Mouse (Mus musculus) liver, embryonic 16.5 days (tissue): ENCODE measurements around the gene Cenpm. TPM values are rescaled to one million over a fixed set of nuclear protein-coding genes. Genes with fewer than 3 reads are reported as not detected.

ENCODE experiments used
- ATAC-seq: fragments of 200-750 bp; cut with Nextera tagmentation; 2 replicates; pipeline ENCODE4 v1.8.0; 2017; ENCODE audit warnings: low read depth, mild to moderate bottlenecking, moderate number of reproducible peaks, moderate library complexity
- H3K27ac ChIP-seq: fragments of 300-500 bp; sonication (generic); 2 replicates; pipeline ENCODE4 v1.5.1; 2014; ENCODE audit warnings: mild to moderate bottlenecking, low read length
- H3K27me3 ChIP-seq: fragments of 300-500 bp; sonication (generic); 2 replicates; pipeline ENCODE4 v1.6.1; 2014; ENCODE audit warnings: low read depth, low read length, mixed read lengths; ENCODE audit not compliant: control insufficient read depth, insufficient read depth
- H3K36me3 ChIP-seq: fragments of 300-500 bp; sonication (generic); 2 replicates; pipeline ENCODE4 v1.6.1; 2014; ENCODE audit warnings: mild to moderate bottlenecking; ENCODE audit not compliant: control insufficient read depth, insufficient read depth
- H3K4me1 ChIP-seq: fragments of 300-500 bp; sonication (generic); 2 replicates; pipeline ENCODE4 v1.6.1; 2014; ENCODE audit warnings: low read depth, low read length, mixed read lengths; ENCODE audit not compliant: control insufficient read depth
- H3K4me2 ChIP-seq: fragments of 300-500 bp; sonication (generic); 2 replicates; pipeline ENCODE4 v1.6.1; 2014; ENCODE audit warnings: low read depth, low read length, mixed read lengths
- H3K4me3 ChIP-seq: fragments of 300-500 bp; sonication (generic); 2 replicates; pipeline ENCODE4 v1.5.1; 2014; ENCODE audit warnings: low read depth, mild to moderate bottlenecking, low read length
- H3K9ac ChIP-seq: fragments of 300-500 bp; sonication (generic); 2 replicates; pipeline ENCODE4 v1.6.1; 2014; ENCODE audit warnings: low read depth, low read length
- H3K9me3 ChIP-seq: fragments of 300-500 bp; sonication (generic); replicated peaks from 2 replicates; pipeline ENCODE4 v1.6.1; 2016; ENCODE audit warnings: low read length; ENCODE audit not compliant: control insufficient read depth
- WGBS: fragments of 180-500 bp; shearing (Covaris S2); extraction: QIAGEN DNeasy Blood & Tissue Kit; methylation state at CpG from one replicate; pipeline ENCODE4 v1.1.7; 2014; ENCODE audit not compliant: insufficient replicate concordance; 5-methylcytosine and 5-hydroxymethylcytosine counted together
- microRNA counts: library from miRNA; unstranded; fragments of <30 nt; microRNA quantifications from one replicate; lab custom pipeline; 2016
- microRNA-seq: library from miRNA; unstranded; fragments of <30 nt; microRNA quantifications from one replicate; pipeline ENCODE4, GENCODE M21; 2016
- polyA plus RNA-seq: library from polyadenylated mRNA; unstranded; fragments of >200 nt; fragmentation: Nextera tagmentation; extraction: Ambion mirVana; gene quantifications from 2 replicates; pipeline ENCODE4 v1.2.1, GENCODE M21; 2015

Cenpm gene
- polyA plus RNA-seq, 1 experiment from 2014 or later = 27.1 TPM

- no peak overlapping the region for H3K4me3 ChIP-seq
- H3K27ac ChIP-seq = peak overlapping the region; percentile 89
- H3K4me1 ChIP-seq = peaks cover 64% of the 10 kb centered on the region
- H3K36me3 ChIP-seq = peaks cover 44% of the 10 kb centered on the region
- H3K9me3 ChIP-seq = peaks cover 4% of the 10 kb centered on the region
- 61% methylated on average over 14 of the region's 14 CpGs for WGBS
- H3K27me3 ChIP-seq = no peaks in the 10 kb centered on the region
- peak overlapping the region; percentile 52; the same call in 1 of the 2 replicates for H3K9ac ChIP-seq
- peak overlapping the region; percentile 70 for H3K4me2 ChIP-seq
- ATAC-seq = no peak
Measured at GRCm38 (mm10) chr15:82185062-82185783, 59.3 kb downstream of the Cenpm start.

- peaks cover 50% of the 10 kb centered on the region for H3K36me3 ChIP-seq
- peak; percentile 6; the same call in 1 of the 2 replicates for ATAC-seq
- H3K4me3 ChIP-seq = peak overlapping the region; percentile 39
Measured at GRCm38 (mm10) chr15:82184656-82185055, 59.9 kb downstream of the Cenpm start.

DNA sequence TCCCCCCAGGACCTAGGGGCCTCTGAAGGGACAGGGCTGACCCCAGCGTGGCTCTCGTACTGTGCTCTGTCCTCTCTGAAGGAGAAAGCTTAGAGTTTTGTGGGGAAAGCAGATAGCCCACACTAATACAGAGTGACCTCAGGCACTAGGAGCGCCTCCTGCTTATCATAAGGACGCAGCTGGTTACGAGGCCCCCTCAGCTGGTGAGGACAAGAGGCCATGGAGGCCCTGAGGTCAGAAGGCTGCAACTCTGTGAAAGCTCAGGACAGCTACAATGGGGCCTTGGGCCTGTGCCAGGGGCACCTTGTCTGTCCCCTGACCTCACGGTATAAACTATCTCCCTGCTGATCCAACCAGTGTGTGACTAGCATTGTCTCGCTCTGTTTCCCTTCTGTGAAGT is 60.4 kb downstream of the Cenpm start:
- peak overlapping the region; percentile 89 for H3K27ac ChIP-seq
- peak overlapping the region; percentile 39 for H3K4me3 ChIP-seq
- WGBS = 13% methylated on average over 7 of the region's 7 CpGs
- ATAC-seq = peak; percentile 87
- H3K9me3 ChIP-seq = peaks cover 4% of the 10 kb centered on the region
- H3K4me1 ChIP-seq = peaks cover 64% of the 10 kb centered on the region
- H3K4me2 ChIP-seq = peak overlapping the region; percentile 70
- H3K9ac ChIP-seq = peak overlapping the region; percentile 61
- no peaks in the 10 kb centered on the region for H3K27me3 ChIP-seq
- H3K36me3 ChIP-seq = peaks cover 55% of the 10 kb centered on the region

More at GRCm38 (mm10) chr15:82184656-82185055, 59.9 kb downstream of the Cenpm start:
- Histone ChIP-seq H3K4me1 (peaks cover 64% of the 10 kb centered on the region), H3K4me2 (peak overlapping the region; percentile 70), H3K9ac (peak overlapping the region; percentile 61), H3K27me3 (no peaks in the 10 kb centered on the region), H3K9me3 (peaks cover 4% of the 10 kb centered on the region), H3K27ac (peak overlapping the region; percentile 89)
- 61% methylated on average over 10 of the region's 10 CpGs for WGBS

MicroRNAs within 50 kb of the gene (microRNA counts, 519-probe panel; counts per million panel counts)
- 2,247 counts per million, percentile 42 among the panel's probes with 10 or more counts for microRNA mmu-miR-33 (lab: Ali Mortazavi, UCI)

Small RNA genes lying within 50 kb of the gene (microRNA-seq; reads per million reads assigned to microRNA genes)
- gene Mir33 = 99.7 reads per million, percentile 53 among the genes with 10 or more reads in this experiment

Other genes starting within 250 kb of the Cenpm start
- gene Desi1, start 210.9 kb downstream of the Cenpm start, polyA plus RNA-seq = 10.7 and 11.5 TPM in 2 replicates
- gene Snu13, start 197.2 kb downstream of the Cenpm start, polyA plus RNA-seq = 111 and 121 TPM in 2 replicates
- not detected in 2 replicates for gene 4930407I10Rik, start 185.6 kb downstream of the Cenpm start, polyA plus RNA-seq
- not detected in 2 replicates for gene Mei1, start 174.8 kb downstream of the Cenpm start, polyA plus RNA-seq
- 5.3 and 5.5 TPM in 2 replicates for gene Ccdc134, start 116.8 kb downstream of the Cenpm start, polyA plus RNA-seq
- gene Srebf2, start 97.6 kb downstream of the Cenpm start, polyA plus RNA-seq = 51.9 and 53.2 TPM in 2 replicates
- 0.11 TPM in 2 replicates for gene Shisa8, start 31.9 kb downstream of the Cenpm start, polyA plus RNA-seq
- 0.40 and 0.93 TPM in 2 replicates for gene Tnfrsf13c, start 20.4 kb downstream of the Cenpm start, polyA plus RNA-seq
- gene 1500009C09Rik, start 7.6 kb upstream of the Cenpm start, polyA plus RNA-seq = not detected in 2 replicates
- gene Sept3, start 30.1 kb upstream of the Cenpm start, polyA plus RNA-seq = 0.32 TPM in 1 of 2 replicates, not detected in the other
- 0.08 TPM in 1 of 2 replicates, not detected in the other for gene Wbp2nl, start 54.2 kb upstream of the Cenpm start, polyA plus RNA-seq
- gene Naga, start 94.2 kb upstream of the Cenpm start, polyA plus RNA-seq = 48.2 and 51.1 TPM in 2 replicates
- gene Pheta2, start 94.2 kb upstream of the Cenpm start, polyA plus RNA-seq = 38.9 and 43.4 TPM in 2 replicates
- 170 and 175 TPM in 2 replicates for gene Smdt1, start 94.2 kb upstream of the Cenpm start, polyA plus RNA-seq
- 348 and 350 TPM in 2 replicates for gene Ndufa6, start 109.6 kb upstream of the Cenpm start, polyA plus RNA-seq
- gene Cyp2d22, start 135.5 kb upstream of the Cenpm start, polyA plus RNA-seq = 20.1 and 20.6 TPM in 2 replicates
- not detected in 2 replicates for gene Cyp2d11, start 149.3 kb upstream of the Cenpm start, polyA plus RNA-seq
- gene Cyp2d10, start 162.4 kb upstream of the Cenpm start, polyA plus RNA-seq = 72.1 and 86.0 TPM in 2 replicates
- gene Cyp2d9, start 188.7 kb upstream of the Cenpm start, polyA plus RNA-seq = 3.0 and 4.2 TPM in 2 replicates